Mouse (Mus musculus): Measurements from ENCODE around the gene Plpp1.

Plpp1 gene

DNA sequence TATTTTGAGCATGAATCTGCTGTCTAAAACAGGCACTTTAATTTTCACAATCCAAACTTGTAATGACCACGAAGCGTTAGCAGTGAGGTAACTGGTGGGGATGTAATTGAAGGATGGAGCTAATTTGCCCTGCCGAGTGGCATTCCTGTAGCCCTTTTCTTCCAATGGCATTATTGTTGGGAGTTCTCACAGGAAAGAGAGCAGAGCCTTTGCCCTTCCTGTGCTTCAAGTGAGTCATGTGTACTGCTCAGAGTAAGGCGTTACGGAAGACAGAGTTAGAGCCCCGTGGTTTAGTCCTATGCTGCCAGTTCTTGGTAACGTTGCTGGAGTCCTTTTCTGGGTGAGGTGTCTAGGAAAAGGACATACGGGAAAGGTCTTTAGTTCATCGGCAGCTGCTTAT lies 10.2 kb downstream of the Plpp1 start:
- ATAC-seq (ENCODE audit: insufficient number of reproducible peaks, low FRiP score, low TSS enrichment): no peak

DNA sequence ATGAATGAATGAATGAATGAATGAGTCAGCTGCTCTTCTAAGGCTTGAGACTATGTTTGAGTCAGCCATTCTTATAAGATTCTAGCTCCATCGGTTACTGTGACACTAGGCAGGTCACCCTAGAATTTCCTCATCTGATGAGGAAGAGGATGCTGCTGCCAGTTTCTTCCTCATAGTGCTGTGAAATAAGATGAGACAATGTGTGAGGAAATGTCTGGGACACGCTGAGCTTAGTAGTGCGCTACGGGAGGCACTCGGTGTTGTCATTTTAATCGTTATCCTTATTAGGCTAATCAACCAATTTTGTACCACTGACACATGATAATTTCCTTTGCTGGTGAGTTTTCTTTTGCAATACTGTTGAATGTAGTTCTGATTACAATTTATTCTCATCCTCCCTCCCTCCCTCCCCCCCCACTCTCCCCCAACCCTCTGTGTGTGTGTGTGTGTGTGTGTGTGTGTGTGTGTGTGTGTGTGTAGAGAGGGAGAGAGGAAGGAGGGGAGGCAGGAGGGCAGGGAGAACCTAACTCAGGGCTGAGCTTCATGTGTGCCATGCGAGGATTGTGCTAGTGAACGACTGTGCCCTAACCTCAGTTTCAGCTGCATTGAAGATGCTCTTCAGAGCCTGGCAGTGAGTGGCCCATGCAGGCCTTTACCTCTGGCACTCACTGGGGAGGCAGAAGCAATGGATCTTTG lies 11.3 kb downstream of the Plpp1 start:
- ATAC-seq (ENCODE audit: insufficient number of reproducible peaks, low FRiP score, low TSS enrichment): no peak

DNA sequence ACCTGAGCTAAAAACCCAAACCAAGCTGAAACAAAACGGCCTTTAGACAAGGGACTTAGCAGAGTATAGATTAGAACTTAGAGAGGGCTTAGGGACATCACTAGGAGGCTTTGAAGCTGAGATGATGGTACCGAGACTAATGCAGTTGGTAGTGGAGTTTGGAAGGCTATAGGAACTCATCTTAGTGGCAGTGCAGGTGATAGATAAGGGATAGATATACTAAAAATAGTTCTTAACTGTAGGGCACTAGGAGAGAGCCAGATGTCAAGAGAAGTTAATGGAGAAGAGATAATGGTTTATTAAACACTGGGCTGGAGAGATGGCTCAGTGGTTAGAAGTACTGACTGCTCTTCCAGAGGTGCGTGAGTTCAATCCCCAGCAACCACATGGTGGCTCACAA lies 15.4 kb downstream of the Plpp1 start:
- ATAC-seq (ENCODE audit: insufficient number of reproducible peaks, low FRiP score, low TSS enrichment): no peak

DNA sequence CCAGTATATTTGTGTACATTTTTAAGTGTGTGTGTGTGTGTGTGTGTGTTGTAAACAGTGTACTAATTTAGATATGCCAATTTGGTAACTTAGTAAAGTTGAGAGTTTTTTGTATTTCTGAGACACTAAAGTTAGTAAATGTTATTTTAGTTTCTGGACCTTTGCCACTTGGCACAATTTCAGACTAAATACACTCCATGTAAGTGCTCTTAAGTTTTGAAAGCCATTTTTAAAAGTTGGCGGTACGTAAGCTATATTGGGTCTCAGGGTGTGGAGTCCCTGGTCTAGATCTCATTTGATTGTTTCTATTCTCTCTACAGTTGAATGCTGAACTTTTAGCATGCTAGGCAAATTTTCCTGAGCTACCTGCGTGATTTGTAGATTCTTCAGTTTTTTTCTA lies 17.5 kb downstream of the Plpp1 start:
- ATAC-seq (ENCODE audit: insufficient number of reproducible peaks, low FRiP score, low TSS enrichment): no peak

DNA sequence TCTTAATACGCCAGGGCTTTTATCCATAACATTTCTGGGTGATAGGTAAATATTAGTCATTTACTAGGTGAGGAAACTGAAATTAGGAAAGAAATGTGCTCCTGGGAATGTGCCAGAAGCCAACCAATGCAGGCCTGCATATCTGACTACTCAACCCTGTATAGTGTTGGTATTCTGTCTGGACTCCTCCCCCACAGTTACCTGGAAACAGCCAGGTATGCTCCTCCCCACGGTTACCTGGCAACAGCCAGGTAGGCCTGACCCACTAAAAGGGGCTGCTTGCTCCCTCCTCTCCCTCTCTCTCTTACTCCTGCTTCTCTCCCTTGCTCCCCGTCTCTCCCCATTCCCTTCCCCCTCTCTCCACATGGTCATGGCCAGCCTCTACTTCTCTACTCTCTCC lies 21.8 kb downstream of the Plpp1 start:
- no peak for ATAC-seq (ENCODE audit: insufficient number of reproducible peaks, low FRiP score, low TSS enrichment)

DNA sequence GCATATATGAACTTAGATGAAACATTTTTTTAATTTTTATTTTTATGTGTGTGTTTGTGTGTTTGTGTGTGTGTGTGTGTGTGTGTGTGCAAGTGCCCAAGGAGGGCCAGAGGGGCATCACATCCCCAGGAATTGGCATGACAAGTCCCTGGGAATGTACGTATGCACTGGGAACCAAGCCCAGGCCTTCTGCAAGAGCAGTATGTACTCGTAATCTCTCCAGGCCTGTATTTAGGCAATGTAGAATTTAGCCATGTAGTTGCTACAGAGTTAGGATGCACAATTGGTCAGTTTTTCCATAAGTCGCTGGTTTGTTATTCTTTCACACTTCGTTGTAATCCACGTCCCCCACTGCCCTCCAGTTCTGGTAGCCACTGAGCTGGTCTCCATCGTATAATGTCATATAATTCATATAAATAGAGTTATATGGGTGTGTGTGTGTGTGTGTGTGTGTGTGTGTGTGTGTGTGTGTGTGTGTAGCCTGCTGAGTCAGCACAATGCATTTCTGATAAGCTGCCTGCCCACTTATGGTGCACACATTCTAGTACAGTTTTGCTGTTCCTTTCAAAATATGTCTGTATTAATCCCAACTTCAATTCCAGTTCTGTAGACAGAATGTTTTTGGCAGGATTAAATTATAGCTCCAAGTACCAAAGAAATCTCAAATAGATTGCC lies 22.8 kb downstream of the Plpp1 start:
- no peak for ATAC-seq (ENCODE audit: insufficient number of reproducible peaks, low FRiP score, low TSS enrichment)

DNA sequence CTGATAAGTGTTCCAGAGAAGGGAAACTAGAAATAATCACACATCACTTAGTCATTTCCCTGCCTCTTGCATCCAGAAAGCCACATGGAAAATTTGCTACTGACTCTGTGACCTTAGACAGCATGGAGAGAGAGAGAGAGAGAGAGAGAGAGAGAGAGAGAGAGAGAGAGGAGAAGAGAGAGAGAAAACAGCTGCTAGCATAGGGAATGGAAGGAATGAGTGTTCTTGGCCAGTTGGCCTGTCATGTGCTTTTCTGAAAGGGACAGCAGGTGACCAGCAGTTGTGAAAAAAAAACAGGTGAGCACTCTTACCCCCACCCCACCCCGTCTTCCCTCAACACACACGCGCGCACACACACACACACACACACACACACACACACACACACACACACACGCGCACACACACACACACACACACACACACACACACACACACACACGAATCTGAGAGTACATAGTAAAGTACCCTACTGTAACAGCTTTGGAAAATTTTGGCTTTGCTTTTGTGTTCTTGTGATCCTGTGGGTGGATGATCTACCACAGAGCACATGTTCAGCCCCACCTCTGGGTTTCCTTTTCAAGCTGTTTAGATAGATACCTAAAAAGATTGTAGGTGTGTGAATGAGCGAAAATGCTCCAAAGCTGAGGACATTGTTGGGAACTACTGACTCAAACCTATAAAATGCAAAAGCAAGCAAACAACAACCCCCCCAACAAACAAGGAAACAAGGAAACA lies 23.5 kb downstream of the Plpp1 start:
- no peak for ATAC-seq (ENCODE audit: insufficient number of reproducible peaks, low FRiP score, low TSS enrichment)

DNA sequence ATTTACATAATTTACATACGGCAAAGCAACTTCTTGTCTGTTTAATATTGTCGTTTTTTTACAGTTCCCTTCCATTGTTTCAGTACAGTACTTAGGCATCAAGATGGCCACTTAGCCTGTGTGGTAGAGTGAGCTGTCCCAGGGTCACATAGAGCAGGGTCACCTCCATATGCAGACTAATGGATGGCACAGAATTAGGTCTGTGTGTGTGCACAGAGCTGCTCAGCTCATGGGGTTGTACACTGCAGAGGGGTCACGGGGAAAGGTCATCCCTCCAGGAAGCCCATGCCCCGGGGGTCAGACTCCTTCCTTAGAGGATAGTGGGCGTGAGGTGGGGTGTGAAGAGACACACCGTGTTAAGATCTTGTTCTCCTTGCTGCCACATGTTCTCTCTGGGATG lies 24.9 kb downstream of the Plpp1 start:
- no peak for ATAC-seq (ENCODE audit: insufficient number of reproducible peaks, low FRiP score, low TSS enrichment)

DNA sequence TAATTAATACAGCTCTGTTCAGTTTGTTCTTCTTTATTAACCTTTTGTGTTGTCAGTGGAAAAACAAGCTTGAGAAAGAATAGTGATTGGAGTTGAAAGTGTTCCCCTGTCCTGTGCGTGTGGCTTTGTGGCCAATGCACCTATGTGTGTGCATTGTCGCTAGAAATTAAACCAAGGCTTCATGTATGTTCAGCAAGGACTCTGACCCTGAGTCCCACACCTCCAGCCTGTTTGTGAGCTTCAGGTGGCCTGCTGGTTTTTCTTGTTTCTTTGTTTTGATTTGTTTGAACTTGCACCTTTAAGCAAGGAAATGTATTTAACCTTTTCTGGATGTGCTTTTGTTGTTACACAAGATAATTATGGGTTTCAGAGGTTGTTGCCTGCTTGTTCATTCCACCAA lies 29.0 kb downstream of the Plpp1 start:
- no peak for ATAC-seq (ENCODE audit: insufficient number of reproducible peaks, low FRiP score, low TSS enrichment)

DNA sequence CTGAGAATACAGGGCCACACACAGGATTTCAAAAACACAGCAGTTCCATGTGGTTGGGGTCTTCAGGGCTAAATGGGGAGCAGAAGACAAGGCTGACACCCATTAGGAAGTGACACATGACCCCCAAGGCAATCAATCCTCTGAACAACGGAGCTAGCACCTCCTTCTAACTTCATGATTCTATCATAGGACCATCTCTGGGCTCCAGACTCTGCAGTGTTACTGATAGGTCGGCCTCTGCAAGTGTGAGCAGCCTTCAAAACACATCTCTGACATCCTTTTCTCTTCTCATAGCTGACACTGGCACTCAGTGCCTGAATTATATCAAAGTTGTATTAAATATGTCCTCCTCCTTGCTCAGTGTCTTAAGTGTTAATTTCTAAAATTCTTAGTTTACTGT lies 32.0 kb downstream of the Plpp1 start:
- no peak for ATAC-seq (ENCODE audit: insufficient number of reproducible peaks, low FRiP score, low TSS enrichment)

DNA sequence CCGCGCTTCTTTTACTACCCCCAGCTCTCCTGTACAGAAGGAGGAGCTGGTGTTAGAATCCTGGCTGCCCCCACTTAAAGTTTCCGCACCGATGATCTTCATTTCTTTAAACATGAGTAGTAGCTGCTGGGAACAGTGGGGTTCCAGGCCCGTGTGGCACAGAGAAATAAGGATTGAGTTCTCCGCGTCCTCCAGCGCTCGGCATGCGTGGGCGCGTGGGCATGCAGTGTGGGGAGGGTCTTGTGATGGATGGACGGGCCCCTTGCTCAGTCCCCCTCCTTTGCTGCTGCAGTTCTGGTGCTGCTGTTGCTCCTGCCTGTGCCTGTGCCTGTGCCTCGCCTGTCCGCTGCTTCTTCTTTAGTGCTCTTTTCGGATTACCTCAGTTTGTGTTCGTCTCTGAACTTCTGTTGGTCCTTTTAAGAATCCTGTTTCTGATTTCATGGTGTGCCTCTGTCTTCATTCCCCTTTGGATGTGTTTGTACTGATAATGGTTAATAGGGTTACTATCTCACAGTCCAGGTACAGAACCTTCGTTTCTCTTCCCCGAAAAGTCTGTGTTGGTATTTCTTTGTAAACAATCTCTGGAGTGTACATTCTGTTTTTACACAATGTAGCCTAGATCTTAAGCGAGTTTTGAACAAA lies 32.8 kb downstream of the Plpp1 start:
- no peak for ATAC-seq (ENCODE audit: insufficient number of reproducible peaks, low FRiP score, low TSS enrichment)

DNA sequence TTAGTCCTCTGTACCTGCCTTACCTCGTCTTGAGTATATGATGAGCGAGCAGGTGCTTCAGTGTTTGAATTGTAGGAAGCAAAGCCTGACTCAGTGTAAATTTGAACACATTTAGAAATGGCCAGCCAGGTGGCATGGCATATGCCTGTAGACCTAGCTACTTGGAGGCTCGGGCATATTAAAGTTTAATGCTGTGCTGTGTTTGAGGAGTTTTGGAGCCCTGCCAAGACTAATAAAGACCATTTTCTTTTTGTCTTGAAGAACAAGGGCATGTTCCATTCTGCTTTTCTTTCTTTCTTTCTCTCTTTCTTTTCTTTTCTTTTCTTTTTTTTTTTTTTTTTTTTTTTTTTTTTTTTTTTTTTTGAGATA lies 33.3 kb downstream of the Plpp1 start:
- no peak for ATAC-seq (ENCODE audit: insufficient number of reproducible peaks, low FRiP score, low TSS enrichment)

DNA sequence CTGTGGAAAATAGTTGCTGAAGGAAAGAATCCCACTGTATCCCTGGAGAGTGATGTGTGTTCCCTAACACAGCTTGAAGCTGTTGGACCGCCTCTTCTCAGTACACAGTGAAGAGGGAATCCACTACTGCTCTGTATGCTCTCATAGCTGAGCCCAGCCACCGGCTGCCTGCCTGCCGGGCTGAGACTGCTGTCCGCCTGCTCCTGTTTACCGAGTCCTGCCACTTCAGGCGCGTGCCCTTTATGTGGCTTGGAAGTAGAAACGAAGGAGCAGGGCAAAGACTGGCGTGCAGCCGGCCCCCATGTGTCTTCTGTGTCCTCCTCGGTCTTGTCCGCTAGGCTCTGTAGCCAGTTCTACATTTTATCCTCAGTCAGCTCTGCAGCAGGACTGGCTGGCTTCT lies 34.5 kb downstream of the Plpp1 start:
- peak; percentile 66; the same call in 1 of the 2 replicates for ATAC-seq (ENCODE audit: insufficient number of reproducible peaks, low FRiP score, low TSS enrichment)

DNA sequence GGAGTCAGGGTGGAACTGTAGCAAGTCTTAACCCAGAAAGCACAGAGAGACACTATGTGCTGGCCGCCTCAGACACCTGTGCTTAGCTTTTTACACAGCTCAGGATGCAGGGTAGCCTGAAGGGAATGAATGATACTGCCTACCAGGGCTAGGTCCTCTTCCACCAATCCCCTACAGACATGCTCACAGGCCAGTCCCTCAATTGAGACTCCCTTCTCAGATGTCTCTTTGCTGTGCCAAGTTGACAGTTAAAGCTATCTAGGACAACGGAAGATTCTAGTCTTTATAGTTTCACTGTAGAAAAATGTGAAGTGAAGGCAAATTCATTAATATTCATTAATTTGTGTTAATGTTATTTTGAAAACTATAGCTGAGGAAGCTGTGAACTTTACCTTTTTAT lies 36.4 kb downstream of the Plpp1 start:
- ATAC-seq (ENCODE audit: insufficient number of reproducible peaks, low FRiP score, low TSS enrichment): no peak

DNA sequence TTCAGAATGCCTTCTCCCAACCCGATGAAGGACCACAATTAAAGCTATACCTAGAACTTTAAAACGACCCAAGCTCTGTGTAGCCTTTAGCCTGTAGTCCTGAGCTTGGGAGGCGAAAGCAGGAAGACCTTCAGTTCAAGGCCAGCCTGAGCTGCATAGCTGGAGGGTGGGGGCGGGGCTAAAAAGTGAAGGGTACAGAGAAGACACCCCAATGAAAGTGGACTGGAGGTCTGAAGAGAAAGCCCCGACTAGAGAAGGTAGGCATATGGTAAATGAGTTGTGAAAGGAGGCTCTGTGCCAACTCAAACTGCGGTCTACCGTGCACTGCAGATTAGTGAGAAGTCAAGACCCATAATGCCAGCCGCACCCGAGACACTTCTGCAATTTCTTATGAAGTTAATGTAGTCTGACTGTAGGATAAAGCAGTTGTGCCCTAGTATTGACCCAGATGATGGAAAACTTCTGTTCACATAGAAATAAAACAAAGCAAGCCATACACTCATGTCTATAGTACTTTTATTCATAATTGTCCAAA lies 37.1 kb downstream of the Plpp1 start:
- ATAC-seq (ENCODE audit: insufficient number of reproducible peaks, low FRiP score, low TSS enrichment): no peak

DNA sequence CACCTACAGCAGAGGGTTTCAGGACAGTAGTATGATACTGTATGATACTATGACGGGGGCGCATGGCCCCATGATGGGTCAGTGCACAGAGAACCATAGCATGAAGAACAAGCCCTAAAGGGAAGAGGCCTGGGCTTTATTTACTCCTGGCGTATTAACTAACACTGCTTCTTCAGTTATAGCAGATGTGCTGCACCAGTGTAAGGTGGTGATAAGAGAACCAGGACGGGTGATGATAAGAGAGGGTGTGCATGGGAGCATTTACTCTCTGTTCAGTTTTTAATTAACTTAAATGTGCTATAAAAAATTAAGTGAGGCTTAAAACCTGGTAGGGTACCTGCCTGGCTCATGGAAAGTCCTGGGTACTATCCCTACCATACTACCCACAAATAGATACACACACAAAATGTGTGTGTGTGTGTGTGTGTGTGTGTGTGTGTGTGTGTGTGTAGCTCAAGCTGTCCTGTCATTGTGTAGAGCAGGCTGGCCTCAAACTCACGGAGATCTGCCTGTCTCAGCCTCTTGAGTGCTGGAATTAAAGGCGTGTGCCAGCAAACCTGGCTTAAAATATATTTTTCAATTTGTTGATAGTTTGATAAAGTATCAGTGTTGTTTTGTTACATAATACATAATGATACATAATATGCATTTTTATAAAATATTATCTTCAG lies 38.1 kb downstream of the Plpp1 start:
- ATAC-seq (ENCODE audit: insufficient number of reproducible peaks, low FRiP score, low TSS enrichment): no peak

DNA sequence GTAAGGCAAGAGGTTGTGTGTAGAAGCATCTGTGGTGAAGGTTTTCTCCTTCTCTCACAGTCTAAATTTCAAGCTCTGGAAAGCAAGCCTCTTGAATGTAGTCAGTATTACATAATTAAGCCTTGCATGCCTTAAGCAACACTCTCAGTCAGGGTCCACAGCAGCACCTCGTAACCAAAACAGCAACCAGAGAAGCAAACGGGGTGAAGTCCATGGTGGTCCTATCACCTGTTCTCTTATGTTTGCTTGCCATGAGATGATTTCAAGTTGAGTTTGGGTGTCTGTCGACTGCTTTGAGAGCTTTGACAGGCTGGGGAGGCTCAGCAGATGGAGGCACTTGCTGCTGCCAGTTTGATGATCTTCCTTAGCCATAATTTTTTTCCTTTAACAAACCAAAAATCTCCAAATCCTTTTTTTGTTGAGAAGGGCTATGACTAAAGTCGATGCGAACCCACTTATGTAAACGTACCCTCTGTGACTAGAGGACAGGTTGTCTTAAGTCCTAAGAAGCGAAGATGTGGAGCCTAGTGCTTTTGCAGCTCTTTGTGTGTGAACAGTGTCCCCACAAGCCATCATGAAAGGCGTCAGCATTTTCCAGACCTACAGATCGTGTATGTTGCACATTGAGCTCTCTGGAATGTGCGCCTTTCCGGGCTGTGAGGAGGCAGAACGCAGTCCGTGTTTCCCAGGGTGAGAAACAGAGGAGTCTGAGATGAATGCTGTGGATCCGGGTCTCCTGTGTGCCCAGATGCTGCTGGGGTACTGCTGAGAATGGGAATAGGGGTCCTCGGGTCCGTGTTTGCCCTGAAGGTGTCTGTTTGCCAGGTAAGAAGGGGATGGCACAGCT lies 39.9 kb downstream of the Plpp1 start:
- no peak for ATAC-seq (ENCODE audit: insufficient number of reproducible peaks, low FRiP score, low TSS enrichment)

DNA sequence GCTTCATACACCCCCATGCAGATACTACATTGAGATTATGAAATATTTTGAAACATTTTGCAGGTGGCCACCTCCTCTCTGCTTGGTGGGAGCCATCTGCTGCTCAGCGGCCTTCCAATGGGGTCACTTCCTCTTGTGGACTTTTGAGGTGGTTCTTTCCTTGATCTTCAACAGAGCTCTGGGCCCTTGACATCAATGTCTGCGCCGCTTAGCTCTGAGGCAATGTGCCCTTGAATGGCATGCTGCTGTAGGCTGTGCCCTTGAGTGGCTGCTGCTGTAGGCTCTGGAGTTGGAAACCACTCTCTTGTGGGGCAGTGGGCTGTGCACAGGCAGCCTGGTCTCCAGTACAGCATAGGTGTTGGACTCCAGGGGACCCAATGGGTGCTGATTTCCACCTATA lies 45.3 kb downstream of the Plpp1 start:
- ATAC-seq (ENCODE audit: insufficient number of reproducible peaks, low FRiP score, low TSS enrichment): no peak

DNA sequence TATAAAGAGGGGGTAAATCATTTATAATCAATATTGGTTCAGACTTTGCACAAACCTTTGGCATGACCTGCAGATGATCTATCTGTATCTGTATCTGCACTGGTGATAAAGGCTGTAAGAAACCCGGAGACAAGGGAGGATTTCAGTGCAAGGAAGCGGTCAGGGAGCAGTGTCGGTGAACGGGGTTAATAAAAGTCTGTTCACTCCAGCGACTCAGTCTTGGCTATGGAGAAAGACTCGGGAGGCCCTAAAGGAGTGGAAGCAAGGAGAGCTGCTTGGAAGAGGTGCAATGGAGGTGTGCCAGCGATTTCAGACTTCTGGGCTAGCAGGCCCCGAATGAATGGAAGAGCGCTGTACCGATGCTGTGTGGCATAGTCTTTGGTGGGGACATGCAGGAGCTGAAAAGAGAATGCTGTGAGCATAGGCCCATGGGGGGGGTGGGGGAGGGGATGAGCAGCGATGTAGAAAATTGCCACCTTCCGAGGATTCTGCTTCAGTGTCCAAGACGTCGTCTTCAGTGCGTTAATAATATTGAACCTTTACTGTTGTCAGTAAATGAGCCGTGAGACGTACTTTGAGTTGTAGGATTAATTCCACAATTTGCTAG lies 53.2 kb downstream of the Plpp1 start:
- ATAC-seq (ENCODE audit: insufficient number of reproducible peaks, low FRiP score, low TSS enrichment): no peak

Measured in cerebellum, adult (tissue).